Mouse (Mus musculus) right cerebral cortex, postnatal 14 days (tissue): ENCODE measurements around the gene Dtl.

Experiments used
- DNase-seq: peaks from one replicate; pipeline ENCODE4 v3.0.0; 2022

Dtl gene

DNA sequence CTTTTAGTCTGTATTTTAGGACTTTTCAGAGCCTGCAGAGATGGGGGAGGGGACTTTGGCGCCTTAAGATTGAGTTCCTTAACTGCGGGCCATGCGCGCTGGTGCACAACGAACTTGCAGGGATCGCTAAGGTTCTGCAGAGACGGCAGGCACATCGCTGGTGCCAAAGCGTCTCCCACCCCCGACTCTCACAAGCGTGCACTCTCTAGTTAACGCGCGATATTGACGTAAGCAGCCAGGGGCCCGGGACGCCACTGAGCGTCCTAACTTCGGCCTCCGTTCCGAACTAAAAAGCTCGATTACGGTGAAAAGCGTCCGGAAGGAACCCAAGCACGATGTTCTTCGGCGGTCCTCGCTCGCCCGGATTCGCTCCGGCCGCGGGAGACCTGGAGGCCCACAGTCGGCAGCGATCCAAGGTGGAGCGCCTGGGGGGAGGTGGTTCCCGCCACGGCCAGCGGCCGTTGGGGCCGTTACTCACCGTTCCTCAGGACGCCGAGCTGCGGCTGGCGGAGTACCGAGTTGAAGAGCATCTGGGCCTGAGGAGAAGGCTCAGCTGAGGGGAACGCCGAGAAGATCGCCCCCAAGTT, 380 bp downstream of the Dtl start:
- peak; percentile 35 for DNase-seq

- no peak for DNase-seq
Measured at GRCm38 (mm10) chr1:191573906-191574639, 1.3 kb downstream of the Dtl start.

- DNase-seq, result no peak
Measured at GRCm38 (mm10) chr1:191570415-191570814, 4.9 kb downstream of the Dtl start.

GRCm38 (mm10) chr1:191569625-191570024, 5.7 kb downstream of the Dtl start:
- no peak for DNase-seq

- DNase-seq, result no peak
Measured at GRCm38 (mm10) chr1:191567859-191568258, 7.5 kb downstream of the Dtl start.

DNA sequence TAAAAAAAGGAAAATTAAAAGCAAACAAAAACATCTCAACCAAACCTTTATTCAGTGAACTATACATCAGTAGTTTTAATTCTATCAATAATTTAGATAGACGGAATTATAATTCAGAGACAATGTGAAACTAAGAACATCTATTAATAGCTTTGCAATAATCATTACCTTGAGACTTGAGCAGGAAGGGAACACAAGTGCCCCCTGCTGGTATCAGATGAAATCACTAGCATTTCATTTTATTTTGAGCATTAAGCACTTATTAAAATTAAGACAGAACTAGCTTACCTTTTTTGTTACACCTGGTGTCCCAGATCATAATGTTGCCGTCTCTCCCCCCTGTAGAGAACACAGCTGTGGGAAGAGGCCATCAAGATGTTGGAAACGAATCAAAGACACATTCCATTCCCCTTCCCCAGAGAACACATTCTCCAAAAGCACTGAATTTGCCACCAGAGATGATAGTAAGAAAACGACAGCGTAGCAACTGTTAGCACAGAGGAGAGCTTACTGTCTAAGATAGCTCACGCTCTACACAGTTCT, 12.4 kb downstream of the Dtl start:
- DNase-seq, result no peak

DNA sequence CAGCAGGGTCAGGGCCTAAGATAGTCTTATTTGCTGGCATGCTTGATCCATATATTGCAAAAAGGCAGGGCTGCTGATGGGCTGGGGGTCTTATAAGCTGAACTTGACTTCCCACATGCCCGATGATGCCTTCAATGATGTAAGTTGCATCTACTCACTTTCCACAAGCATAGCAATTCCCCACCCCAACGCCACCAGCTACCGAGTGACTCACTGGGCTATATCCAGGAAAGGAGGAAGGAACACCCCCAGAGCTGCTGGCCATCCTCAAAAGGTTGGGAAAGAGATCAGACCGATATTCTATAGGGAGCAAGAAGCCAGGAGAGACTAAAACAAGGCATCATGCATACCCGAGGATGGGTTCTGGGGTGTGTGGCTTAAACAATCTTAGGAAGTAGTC, 15.6 kb downstream of the Dtl start:
- no peak for DNase-seq

GRCm38 (mm10) chr1:191557109-191557508, 18.2 kb downstream of the Dtl start:
- no peak for DNase-seq

DNA sequence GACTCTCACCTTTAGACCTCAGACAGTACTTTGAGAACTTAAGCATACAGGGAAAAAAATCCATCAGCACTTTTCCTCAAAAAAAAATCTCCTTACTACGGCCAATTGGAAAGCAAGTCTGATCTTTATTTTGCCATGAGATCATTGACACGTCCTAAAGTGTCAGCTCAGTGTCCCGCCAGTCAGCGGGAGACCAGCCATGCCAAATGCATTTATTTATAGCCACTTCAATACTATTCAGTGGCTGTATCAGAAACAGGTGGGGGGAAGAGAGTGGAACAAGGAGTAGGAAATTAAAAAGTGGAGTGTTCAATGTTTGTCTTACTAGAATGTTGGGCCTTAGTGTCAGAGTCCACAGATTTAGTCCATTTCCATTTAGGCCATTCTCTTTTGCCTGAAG, 24.6 kb downstream of the Dtl start:
- no peak for DNase-seq

GRCm38 (mm10) chr1:191543747-191544146, 31.6 kb downstream of the Dtl start:
- no peak for DNase-seq

DNA sequence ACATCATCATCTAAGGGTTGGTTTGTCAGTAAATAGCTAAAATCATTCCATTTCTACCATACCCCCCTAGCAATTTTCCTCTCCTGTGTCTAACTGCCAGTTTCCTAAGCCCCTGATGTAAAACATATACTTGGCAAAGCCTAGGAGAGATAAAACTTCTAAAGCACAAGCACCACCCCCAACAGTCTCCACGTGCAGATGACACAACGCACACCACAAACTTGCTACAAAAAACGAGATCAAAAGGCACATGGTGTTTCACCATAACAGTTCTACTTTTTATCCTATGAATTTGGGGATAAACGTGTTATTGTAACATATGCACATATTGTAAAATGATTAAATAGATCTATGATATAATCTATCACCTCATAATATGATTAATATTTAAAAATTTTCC, 33.7 kb downstream of the Dtl start:
- DNase-seq, result no peak

- DNase-seq, result peak; percentile 16
Measured at GRCm38 (mm10) chr1:191541014-191541413, 34.3 kb downstream of the Dtl start.

GRCm38 (mm10) chr1:191540300-191540699, 35.0 kb downstream of the Dtl start:
- no peak for DNase-seq

GRCm38 (mm10) chr1:191534896-191535295, 40.4 kb downstream of the Dtl start:
- DNase-seq, result no peak

DNA sequence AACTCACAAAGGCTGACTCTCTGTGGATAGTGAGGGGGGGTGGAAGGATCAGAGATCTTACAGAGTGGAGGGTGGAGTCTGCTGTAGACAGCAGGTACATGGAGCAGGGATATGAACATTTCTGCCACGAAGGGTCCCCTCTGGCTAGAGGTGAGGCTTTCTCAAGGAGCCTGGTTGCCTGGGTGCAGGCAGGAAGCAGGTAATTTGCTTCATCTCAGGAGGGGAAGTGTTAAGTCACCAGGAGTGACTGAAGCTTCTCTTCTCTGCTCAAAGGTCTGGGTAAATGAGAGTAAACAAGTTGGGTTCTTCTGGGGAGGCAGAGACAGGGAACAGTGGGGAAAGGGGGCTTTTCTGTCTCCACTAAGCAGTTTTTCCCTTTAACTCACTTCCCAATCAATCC, 44.3 kb downstream of the Dtl start:
- no peak for DNase-seq

DNA sequence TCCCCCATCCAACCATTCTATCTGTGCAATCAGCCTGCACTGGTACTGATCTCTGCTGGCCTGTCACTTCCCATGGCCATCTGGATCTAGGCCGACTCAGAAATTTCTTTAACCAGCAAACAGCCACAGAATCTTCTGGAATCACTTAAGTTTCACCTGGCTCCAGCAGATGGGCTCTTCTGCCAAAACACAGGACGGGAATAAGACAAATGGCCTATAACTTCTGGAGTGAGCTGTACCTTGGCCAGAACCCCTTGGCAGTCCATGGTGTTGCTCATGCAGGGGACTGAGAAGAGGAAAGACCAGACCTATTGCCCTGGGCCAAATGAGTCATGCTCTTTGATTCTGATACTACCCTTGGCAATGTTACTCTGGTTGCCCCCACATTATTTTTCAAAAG, 45.9 kb downstream of the Dtl start:
- no peak for DNase-seq

GRCm38 (mm10) chr1:191527921-191528612, 47.3 kb downstream of the Dtl start:
- no peak for DNase-seq

DNA sequence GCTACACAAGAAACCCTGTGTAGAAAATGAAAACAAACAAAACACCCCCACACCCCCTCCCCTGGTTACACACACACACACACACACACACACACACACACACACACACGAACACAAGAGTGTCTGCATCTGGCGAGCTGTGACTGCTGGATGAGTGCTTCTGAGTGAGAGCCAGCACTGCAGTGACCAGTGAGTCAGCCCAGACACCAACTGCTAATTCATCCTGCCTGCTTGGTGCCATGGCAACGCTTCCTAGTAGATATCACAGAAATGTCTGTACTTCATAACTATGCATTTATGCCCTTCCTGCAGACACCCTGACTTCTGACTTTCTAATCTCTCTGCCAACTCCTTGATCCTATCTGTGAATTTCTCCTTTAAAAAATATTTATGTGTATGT, 48.3 kb downstream of the Dtl start:
- peak; percentile 37 for DNase-seq

DNA sequence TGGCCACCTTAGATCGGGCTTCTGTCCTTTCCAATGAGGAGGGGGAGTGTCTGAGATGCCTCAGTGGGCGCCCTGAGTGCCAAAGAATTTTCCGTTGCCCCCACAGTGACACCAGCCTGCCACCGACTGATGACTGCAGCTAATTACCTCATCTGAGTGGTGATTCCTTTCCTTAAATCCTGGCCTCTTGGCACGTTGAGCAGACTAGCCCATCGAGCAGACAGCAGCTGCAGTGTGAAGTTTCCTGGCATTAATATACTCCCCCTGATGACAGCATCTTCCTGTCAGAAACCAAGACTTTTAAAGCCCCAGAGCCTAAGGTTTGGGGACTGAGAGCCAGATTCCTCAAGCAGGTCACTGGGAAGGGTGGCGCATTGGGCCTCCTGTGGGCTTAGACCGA, 53.9 kb downstream of the Dtl start:
- DNase-seq, result no peak

DNA sequence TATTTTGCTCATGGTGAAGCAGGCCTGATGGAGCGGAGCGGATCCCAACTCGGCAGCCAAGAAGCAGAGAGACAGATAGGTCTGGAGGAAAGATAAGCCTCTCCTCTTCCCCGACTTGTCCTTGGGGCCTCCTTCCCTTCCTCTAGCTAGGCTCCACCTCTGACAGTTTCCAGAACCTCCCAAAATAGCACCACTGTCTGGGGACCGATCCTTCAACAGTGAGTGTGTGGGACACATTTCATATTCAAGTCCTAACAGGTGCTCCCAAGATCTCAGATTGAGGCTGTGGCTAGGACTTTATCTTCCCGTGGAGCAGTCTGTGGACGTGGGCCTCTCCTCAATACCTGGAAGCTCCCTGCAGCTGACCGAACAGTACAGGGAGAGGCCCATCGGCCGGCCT, 54.7 kb downstream of the Dtl start:
- no peak for DNase-seq

DNA sequence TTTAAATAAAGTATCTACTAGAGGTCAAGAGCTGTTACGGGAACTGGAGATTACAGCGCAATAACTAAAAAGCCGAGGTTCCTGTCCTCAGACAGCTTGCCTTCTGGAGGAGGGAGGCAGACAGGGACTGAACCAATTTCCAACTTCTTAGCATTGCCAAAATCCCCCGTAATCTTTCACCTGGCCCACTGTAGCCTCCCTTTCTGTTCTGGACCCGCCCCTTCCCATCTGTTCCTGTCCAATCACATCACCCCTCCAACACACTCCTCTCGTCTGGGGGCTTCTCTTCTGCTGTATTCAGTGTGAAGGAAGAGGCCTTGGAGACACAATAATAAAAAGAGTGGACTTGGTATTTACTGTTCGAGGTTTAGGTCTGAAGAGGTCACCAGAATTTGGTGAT, 55.1 kb downstream of the Dtl start:
- DNase-seq, result no peak

DNA sequence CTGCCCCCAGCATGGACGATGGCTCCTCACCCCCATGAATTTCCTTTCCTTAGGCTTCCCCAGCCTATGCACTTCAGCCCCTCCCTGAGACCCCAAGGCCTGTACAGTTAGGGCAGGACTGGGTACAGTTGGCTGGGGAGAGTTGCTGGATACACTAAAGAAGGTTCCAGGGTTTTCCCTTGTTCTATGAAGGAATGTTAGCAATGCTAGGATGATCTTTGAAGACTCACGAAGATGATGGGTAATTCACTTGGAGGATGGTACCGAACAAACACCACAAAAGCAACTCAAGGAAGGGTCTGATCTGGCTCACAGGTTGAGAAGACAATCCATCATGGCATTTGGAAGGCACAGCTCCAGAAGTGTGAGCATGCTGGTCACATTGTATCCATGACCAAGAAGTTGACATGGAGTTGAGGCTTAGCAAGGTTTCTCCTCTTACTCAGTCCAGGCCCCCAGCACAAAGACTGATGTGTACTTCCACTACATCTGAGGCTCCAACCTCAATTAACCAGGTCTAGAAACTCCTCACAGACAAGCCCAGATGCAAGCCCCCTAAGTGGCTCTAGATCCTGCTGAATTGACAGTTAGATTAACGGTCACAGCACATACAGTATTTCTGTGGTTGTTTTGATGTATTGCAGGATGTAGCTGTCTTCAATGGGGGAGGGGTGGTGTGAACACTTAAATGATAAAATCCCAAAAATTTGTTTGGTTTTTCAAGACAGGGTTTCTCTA, 55.8 kb downstream of the Dtl start:
- no peak for DNase-seq

- DNase-seq, result no peak
Measured at GRCm38 (mm10) chr1:191518911-191519310, 56.4 kb downstream of the Dtl start.
